Mouse (Mus musculus): ENCODE results near the gene Vmn2r37.
"Not testable (repeated sequence)": the region's sequence is repeated elsewhere in the genome, so short reads cannot be mapped to it uniquely, and the experiment has no call there.

The Vmn2r37 gene

DNA sequence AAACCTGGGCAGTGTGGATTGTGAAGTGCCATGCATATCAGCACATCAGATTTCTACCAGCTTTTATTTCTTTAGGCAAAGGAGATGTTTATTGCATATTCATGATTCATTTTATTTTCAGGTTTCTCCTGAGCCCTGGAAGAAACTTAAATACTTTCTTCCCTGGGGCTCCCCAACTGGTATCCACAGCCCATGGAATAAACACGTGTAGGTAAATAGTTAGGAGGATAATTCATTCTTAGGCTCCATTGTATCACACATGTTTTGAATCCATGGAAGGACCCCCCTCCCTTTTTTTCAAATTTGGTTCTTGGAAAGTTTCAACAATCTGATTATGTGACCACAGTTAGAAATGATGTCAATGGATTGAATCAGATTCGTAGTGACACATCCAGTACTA, at the start of gene Vmn2r37:
Gene Vmn2r37, minus strand, starts transcription at position 101 of the 400 bp plus-strand sequence.
- not testable (repeated sequence) for DNase-seq
